Mouse (Mus musculus): ENCODE data around the gene Gm5134. TPM values are rescaled to one million over a fixed set of nuclear protein-coding genes. Genes with fewer than 3 reads are reported as not detected.

The Gm5134 gene
- polyA plus RNA-seq, 1 experiment from 2014 or later, result not detected

DNA sequence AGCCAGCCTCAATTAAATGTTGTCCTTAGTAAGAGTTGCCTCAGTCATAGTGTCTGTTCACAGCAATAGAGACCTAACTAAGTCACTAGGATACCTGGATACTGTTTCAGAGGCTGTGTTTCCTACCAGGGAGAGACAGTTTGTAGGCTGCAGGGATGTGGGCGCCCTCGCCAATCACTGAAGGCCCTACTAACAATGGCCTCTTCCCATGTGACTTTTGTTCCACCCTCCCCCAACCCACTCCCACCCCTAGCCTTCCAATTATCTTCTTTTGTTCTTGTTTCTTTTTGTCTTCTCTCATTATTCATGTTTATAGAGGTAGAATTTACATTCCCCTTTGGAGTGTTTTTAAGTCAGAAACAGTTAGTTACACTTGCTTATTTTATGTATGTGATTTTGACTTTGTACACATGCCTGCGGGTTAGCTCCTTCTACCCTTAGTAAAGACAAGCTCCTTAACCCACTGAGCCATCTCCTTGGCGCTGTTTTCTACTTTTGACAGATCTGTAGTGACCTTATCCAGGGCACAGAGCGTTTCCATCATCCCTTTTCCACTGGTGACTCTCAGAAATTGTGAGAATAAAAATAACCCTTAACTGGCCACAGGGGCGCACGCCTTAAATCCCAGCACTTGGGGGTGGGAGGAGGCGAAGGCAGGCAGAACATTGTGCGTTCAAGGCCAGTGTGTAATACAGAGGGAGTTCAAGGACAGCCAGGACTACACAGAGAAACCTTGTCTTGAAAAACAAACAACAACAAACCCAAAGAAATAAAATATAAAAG lies 13.1 kb upstream of the Gm5134 start:
- Histone ChIP-seq H3K9me3 (replicated peaks) (no peaks in the 10 kb centered on the region), H3K4me2 (no peak overlapping the region), H3K27me3 (replicated peaks) (peaks cover 5% of the 10 kb centered on the region; the same call in 1 of the 2 replicates), H3K4me1 (peaks cover 24% of the 10 kb centered on the region), H3K9ac (replicated peaks) (no peak overlapping the region), H3K36me3 (no peaks in the 10 kb centered on the region), H3K4me3 (replicated peaks) (no peak overlapping the region), H3K27ac (replicated peaks) (no peak overlapping the region)
- no peak for ATAC-seq (ENCODE audit: low FRiP score)
- 63% methylated on average over 9 of the region's 9 CpGs for WGBS

DNA sequence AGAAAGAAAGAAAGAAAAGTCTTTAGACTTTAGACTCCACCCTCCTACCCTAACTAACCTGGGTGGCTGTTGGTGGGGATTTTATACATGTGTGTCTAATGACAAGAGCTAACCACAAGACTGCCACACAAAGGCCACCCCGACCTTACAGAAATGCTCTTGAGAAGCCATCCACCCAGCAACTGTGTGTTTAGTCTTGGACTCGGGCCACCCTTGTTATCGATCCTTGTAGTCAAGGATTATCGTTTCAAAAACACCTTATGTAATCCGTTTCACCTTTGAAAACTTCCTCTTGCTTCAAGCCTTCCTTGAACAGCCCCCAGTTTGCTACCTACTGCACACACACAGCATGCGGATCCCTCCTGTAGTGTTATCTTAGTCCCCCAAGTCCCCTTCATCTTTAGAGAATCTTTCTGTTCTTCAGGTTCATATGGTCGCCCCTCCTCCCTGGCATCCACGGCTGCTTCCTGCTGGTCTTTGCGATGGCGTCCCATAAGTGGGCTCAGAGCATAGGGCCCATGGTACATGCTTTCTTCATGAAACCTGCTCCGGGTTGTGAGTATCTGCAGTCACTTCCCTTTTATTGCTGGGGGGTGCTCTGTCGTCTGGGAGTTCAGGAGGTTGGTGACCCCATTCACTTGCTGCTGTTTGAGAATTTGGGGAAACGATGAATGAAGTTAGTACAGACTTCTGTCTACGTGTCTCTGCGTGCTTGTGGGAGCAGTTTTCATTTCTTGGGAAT lies 11.4 kb upstream of the Gm5134 start, which contains the start of gene Vpreb3:
Vpreb3 (plus strand) TSS at position 322 of the 742 bp plus-strand sequence.
- 84% methylated on average over 15 of the region's 15 CpGs for WGBS

DNA sequence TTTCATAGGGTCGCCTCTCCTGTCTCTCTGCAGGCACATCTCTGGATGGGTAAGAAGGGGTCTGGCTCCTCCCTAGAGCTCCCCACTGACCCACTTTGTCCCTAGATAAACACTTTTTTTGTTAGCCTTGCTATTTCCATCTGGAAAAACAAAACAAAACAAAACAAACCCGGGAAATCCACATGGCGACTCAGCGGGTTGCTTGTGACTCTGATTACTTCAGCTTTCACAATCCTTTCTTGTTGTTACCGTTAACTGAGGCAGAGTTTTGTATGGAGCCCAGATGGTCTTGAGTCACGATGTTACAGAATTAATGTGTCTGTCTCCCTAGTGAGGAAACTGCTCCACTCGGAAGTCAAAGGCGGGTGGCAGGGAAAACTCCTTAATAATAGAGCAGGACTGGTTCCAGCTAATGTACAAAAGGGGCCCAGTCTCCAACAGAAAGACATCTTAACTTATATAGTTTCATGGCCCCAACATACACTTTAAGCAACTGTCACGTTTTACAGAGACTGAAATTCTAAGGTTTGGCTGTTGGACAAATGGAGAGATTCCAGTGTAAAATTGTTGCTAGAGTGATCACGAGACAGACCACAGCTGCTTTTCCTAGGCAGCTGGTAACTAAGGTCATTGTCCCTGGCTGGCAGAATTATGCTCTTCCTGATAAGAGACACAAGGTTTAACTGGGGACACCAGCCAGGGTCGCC lies 10.1 kb upstream of the Gm5134 start:
- WGBS, result 11% methylated on average over 11 of the region's 11 CpGs
- no peaks in the 10 kb centered on the region for H3K27me3 ChIP-seq (replicated peaks)
- 0 out of 2 replicates have a peak overlapping the region, but pooled peaks have one; percentile 2 for H3K4me2 ChIP-seq
- peaks cover 10% of the 10 kb centered on the region; the same call in 1 of the 2 replicates for H3K4me1 ChIP-seq
- no peak overlapping the region for H3K4me3 ChIP-seq (replicated peaks)
- no peaks in the 10 kb centered on the region for H3K36me3 ChIP-seq
- H3K9me3 ChIP-seq (replicated peaks), result no peaks in the 10 kb centered on the region
- ATAC-seq (ENCODE audit: low FRiP score), result no peak
- peak overlapping the region; percentile 65 for H3K27ac ChIP-seq (replicated peaks)
- no peak overlapping the region for H3K9ac ChIP-seq (replicated peaks)

More for the DNA sequence above, 11.4 kb upstream of the Gm5134 start, which contains the start of gene Vpreb3:
- Histone ChIP-seq H3K9me3 (replicated peaks) (no peaks in the 10 kb centered on the region), H3K27me3 (replicated peaks) (no peaks in the 10 kb centered on the region), H3K36me3 (no peaks in the 10 kb centered on the region), H3K4me2 (0 out of 2 replicates have a peak within 1 kb of the TSS, but pooled peaks have one; percentile 2), H3K4me1 (peaks cover 12% of the 10 kb centered on the region; the same call in 1 of the 2 replicates), H3K9ac (replicated peaks) (no peak within 1 kb of the TSS), H3K4me3 (replicated peaks) (no peak within 1 kb of the TSS), H3K27ac (replicated peaks) (peak within 1 kb of the TSS; percentile 65)
- ATAC-seq (ENCODE audit: low FRiP score), result no peak

DNA sequence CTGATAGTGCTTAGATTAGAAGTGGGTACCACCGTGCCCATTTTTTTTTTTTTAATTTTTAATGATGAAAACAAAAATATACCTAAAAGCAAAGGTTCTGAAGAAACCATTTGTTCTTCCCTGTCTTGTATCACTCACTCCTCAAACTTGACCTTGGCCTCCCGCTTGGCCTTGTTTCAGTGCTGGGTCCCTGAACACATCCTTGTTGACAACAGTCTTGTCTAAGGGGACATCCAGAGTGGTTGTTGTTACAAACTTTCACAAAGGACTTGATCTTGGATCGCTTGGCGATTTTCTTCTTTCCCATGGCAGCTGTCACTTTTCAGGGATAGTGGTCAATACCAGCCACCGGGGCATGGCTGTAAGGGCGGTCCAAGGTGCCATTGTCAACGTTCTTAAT lies 9.1 kb upstream of the Gm5134 start:
- Histone ChIP-seq H3K27me3 (replicated peaks) (no peaks in the 10 kb centered on the region), H3K4me3 (replicated peaks) (no peak overlapping the region), H3K9me3 (replicated peaks) (no peaks in the 10 kb centered on the region), H3K4me1 (peaks cover 12% of the 10 kb centered on the region; the same call in 1 of the 2 replicates), H3K4me2 (no peak overlapping the region), H3K9ac (replicated peaks) (no peak overlapping the region), H3K27ac (replicated peaks) (no peak overlapping the region), H3K36me3 (no peaks in the 10 kb centered on the region)
- 91% methylated on average over 7 of the region's 7 CpGs for whole genome bisulfite sequencing
- no peak for ATAC-seq (ENCODE audit: low FRiP score)

DNA sequence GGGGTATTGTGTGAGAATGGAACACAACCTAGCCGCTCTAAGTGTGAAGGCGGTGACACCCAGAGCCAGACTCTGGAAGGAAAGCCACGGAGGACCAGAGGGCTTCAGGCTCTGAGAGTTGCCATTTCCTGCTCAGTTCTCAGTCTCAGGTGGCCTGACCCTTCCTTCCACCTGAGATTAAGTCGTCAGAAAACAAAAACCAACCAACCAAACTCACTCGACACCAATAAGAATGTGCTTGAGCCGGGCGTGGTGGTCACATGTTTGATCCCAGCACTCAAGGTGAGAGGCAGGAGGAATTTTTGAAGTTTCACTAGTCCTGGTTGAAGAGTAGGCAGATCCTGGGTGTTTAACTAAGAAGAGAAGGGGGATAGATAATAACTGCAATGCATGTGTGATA lies 8.4 kb upstream of the Gm5134 start:
- Histone ChIP-seq H3K9ac (replicated peaks) (no peak overlapping the region), H3K4me2 (no peak overlapping the region), H3K4me3 (replicated peaks) (no peak overlapping the region), H3K9me3 (replicated peaks) (no peaks in the 10 kb centered on the region), H3K27ac (replicated peaks) (no peak overlapping the region), H3K4me1 (peaks cover 18% of the 10 kb centered on the region), H3K27me3 (replicated peaks) (0 out of 2 replicates have a peak, but pooled peaks cover 3% of the 10 kb centered on the region), H3K36me3 (no peaks in the 10 kb centered on the region)
- no peak for ATAC-seq (ENCODE audit: low FRiP score)
- WGBS, result 90% methylated on average over 7 of the region's 7 CpGs

DNA sequence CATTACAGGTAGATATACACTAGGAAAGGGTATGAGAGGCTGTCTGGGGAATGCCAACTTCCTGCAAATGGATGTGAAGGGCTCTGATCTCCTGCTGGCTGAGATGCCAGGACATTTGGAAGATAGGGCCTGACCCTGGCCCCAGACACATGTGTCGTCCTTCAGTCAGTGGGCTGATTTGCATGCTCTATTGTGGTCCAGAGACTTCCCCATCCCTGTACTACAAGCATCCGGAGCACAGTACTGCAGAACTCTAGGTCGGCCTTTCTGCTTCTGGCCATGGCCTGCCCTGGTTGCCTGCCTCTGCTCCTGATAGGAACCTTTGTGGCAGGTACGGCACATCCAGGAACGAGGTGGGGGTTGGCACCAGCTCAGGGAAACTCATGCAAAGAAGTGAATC lies 6.2 kb upstream of the Gm5134 start:
- 83% methylated on average over 5 of the region's 5 CpGs for WGBS
- no peak overlapping the region for H3K9ac ChIP-seq (replicated peaks)

DNA sequence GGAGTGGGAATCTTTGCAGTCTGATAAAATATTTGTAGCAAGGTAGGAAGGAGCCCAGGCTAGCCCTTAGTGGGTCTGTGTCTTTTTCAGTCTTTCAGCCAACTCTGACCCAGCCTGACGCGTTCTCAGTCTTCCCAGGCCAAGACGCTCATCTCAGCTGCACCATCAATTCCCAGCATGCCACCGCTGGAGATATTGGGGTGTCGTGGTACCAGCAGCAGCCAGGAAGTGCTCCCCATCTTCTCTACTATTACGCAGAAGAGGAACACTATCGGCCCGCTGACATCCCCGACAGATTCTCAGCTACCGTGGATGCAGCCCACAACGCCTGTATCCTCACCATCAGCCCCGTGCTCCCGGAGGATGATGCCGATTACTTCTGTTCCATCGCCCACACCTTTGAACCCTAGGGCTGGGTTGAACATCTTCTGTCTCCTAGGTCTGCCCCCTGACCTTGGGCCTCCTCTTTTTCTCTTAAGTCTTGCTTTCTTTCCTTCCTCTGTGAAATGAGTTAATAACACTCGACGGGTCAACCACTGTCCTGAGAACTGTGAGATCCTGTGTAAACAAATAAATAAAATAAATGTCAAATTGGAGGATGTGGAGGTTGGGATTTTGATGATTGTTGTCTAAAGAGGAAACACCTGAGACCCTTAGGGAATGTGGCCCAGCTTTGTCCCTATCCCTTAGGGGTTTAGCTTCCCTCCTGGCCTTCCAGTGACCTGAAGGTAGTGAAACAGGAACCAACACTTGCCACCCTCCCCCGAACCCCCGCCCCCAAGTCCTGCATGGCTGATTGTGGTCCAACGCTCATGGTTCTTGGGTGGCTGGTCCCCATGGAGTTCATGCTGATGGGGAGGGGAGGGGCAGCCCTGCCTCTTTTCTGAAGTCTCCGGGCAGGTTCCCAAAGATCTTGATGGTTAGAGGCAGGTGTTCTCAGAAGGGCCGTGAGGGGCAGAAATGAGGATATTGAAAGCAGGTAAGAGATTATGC lies 5.0 kb upstream of the Gm5134 start:
- no peak overlapping the region for H3K4me2 ChIP-seq
- H3K4me3 ChIP-seq (replicated peaks), result no peak overlapping the region
- no peaks in the 10 kb centered on the region for H3K9me3 ChIP-seq (replicated peaks)
- peaks cover 12% of the 10 kb centered on the region; the same call in 1 of the 2 replicates for H3K27me3 ChIP-seq (replicated peaks)
- WGBS, result 82% methylated on average over 22 of the region's 22 CpGs
- H3K27ac ChIP-seq (replicated peaks), result no peak overlapping the region
- no peaks in the 10 kb centered on the region for H3K36me3 ChIP-seq
- ATAC-seq (ENCODE audit: low FRiP score), result no peak
- no peak overlapping the region for H3K9ac ChIP-seq (replicated peaks)
- peaks cover 17% of the 10 kb centered on the region for H3K4me1 ChIP-seq

More for the DNA sequence above, 6.2 kb upstream of the Gm5134 start:
- ATAC-seq (ENCODE audit: low FRiP score), result no peak
- Histone ChIP-seq H3K4me2 (no peak overlapping the region), H3K4me1 (peaks cover 24% of the 10 kb centered on the region), H3K27ac (replicated peaks) (no peak overlapping the region), H3K4me3 (replicated peaks) (no peak overlapping the region), H3K36me3 (no peaks in the 10 kb centered on the region), H3K27me3 (replicated peaks) (peaks cover 11% of the 10 kb centered on the region; the same call in 1 of the 2 replicates), H3K9me3 (replicated peaks) (no peaks in the 10 kb centered on the region)

DNA sequence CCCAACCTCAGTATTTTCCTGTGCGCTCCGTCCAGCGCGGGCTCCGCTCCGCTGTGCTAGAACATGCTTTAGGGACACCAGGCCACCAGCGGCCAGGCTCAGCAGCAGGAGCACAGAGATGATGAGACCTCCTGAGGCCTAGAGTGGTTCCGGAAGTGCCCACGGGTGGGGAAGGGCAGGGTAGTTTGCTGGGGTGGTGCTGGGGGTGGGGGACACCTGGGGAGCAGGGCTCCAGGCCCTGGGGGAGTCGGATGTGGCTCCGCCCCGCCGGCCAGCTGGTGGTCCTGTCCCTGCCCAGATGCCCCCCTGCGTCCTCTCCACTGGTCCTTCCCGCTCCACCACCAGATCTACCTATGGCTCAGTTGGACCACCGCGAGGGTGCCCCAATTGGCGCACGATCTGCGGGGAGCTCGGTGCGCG lies 3.5 kb upstream of the Gm5134 start:
- peak overlapping the region; percentile 47 for H3K9ac ChIP-seq (replicated peaks)
- peak; percentile 61; the same call in 1 of the 2 replicates for ATAC-seq (ENCODE audit: low FRiP score)

DNA sequence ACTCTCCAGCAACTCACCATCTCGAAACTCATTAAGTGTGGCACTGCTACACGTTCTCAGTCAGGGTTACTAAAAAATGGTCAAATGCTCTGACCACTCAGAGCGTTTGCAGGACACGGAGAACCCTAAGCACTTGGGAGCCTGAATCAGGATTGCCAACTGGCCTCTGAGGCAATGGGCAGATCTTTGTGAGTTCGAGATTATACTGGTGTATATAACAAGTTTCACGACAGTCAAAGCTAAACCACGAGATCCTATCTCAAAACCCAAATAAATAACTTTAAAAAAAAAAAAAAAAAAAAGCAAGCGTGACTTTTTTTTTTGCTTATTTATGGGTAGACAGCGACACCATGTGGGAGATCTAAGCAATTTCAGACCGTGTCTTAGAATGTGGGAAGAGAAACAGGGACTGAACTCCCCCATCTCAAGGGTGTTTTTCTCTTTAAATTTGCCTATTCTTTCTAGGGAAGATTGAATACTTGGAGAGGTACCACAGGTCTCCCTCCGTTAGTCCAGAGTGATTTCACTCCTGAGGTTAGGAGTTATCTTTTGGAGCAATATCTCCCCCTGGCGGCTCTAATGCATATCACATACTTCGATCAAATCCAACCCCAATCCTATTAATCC lies 2.8 kb upstream of the Gm5134 start:
- WGBS, result 6% methylated on average over 13 of the region's 13 CpGs

More for the DNA sequence above, 3.5 kb upstream of the Gm5134 start:
- peak overlapping the region; percentile 40 for H3K4me3 ChIP-seq (replicated peaks)
- H3K27ac ChIP-seq (replicated peaks), result no peak overlapping the region
- H3K4me1 ChIP-seq, result peaks cover 14% of the 10 kb centered on the region
- H3K9me3 ChIP-seq (replicated peaks), result no peaks in the 10 kb centered on the region
- 2% methylated on average over 23 of the region's 23 CpGs for whole genome bisulfite sequencing
- H3K27me3 ChIP-seq (replicated peaks), result peaks cover 12% of the 10 kb centered on the region; the same call in 1 of the 2 replicates
- H3K4me2 ChIP-seq, result peak overlapping the region; percentile 85
- H3K36me3 ChIP-seq, result no peaks in the 10 kb centered on the region

DNA sequence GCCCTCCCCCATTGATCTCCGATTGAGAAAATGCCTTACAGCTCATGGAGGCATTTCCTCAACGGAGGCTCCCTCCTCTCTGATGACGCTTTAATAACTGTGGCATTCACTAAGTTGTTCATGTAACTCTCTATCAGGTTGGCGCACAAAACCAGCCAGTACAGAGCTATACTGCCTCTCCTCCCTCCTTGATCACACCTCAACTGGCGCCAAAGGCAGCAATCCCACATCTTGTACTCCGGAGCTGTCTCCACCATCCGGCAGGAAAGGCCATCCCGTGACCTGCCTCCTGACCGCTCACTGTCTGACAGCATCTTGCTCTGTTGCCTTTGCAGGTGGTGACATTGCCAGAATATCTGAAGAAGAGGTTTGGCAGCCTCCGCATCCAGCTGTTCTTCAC lies 19.5 kb downstream of the Gm5134 start:
- no peak overlapping the region for H3K27ac ChIP-seq (replicated peaks)
- no peaks in the 10 kb centered on the region for H3K36me3 ChIP-seq
- WGBS, result 91% methylated on average over 10 of the region's 10 CpGs
- no peaks in the 10 kb centered on the region for H3K27me3 ChIP-seq (replicated peaks)
- no peak for ATAC-seq (ENCODE audit: low FRiP score)
- no peaks in the 10 kb centered on the region for H3K4me1 ChIP-seq
- H3K4me3 ChIP-seq (replicated peaks), result no peak overlapping the region
- H3K9ac ChIP-seq (replicated peaks), result no peak overlapping the region
- H3K4me2 ChIP-seq, result no peak overlapping the region
- H3K9me3 ChIP-seq (replicated peaks), result no peaks in the 10 kb centered on the region

More for the DNA sequence above, 2.8 kb upstream of the Gm5134 start:
- Histone ChIP-seq H3K27ac (replicated peaks) (no peak overlapping the region), H3K9ac (replicated peaks) (peak overlapping the region; percentile 47), H3K4me1 (peaks cover 14% of the 10 kb centered on the region), H3K4me3 (replicated peaks) (peak overlapping the region; percentile 40), H3K36me3 (no peaks in the 10 kb centered on the region), H3K9me3 (replicated peaks) (no peaks in the 10 kb centered on the region), H3K27me3 (replicated peaks) (peaks cover 12% of the 10 kb centered on the region; the same call in 1 of the 2 replicates), H3K4me2 (peak overlapping the region; percentile 85)
- ATAC-seq (ENCODE audit: low FRiP score), result peak; percentile 21; the same call in 1 of the 2 replicates

Measured in neural tube, embryonic 15.5 days (tissue).